Mouse (Mus musculus) hindbrain, embryonic 10.5 days (tissue): ENCODE results near the gene Vmn2r88. TPM values are rescaled to one million over a fixed set of nuclear protein-coding genes. Genes with fewer than 3 reads are reported as not detected.

ENCODE experiments used
- polyA plus RNA-seq: library from polyadenylated mRNA; unstranded; fragments of >200 nt; fragmentation: Nextera tagmentation; extraction: Ambion mirVana; gene quantifications from 2 replicates; pipeline ENCODE4 v1.2.1, GENCODE M21; 2016

The Vmn2r88 gene
- polyA plus RNA-seq, 1 experiment from 2014 or later, result not detected

Other genes starting within 250 kb of the Vmn2r88 start
- gene Rnase2b, start 248.6 kb upstream of the Vmn2r88 start, polyA plus RNA-seq, result not detected in 2 replicates
- gene Ang2, start 211.7 kb upstream of the Vmn2r88 start, polyA plus RNA-seq, result not detected in 2 replicates
- not detected in 2 replicates for gene Ear14, start 207.4 kb upstream of the Vmn2r88 start, polyA plus RNA-seq
- not detected in 2 replicates for gene Rnase2a, start 154.7 kb upstream of the Vmn2r88 start, polyA plus RNA-seq
- not detected in 2 replicates for gene Gm7247, start 49.1 kb upstream of the Vmn2r88 start, polyA plus RNA-seq
- not detected in 2 replicates for gene Vmn2r89, start 41.0 kb downstream of the Vmn2r88 start, polyA plus RNA-seq
- gene Gm5622, start 142.0 kb downstream of the Vmn2r88 start, polyA plus RNA-seq, result not detected in 2 replicates
- not detected in 2 replicates for gene Gm17175, start 163.2 kb downstream of the Vmn2r88 start, polyA plus RNA-seq
- not detected in 2 replicates for gene Gm17174, start 181.3 kb downstream of the Vmn2r88 start, polyA plus RNA-seq
- gene Gm17078, start 200.5 kb downstream of the Vmn2r88 start, polyA plus RNA-seq, result not detected in 2 replicates
- not detected in 2 replicates for gene Gm4181, start 224.8 kb downstream of the Vmn2r88 start, polyA plus RNA-seq